Mouse (Mus musculus): ENCODE measurements at regions not wholly inside any gene's neighbourhood (a gene's known extent, or its start where the extent isn't known, plus 50 kb on each side); places are given as distances from the start of the nearest gene placed in this dataset.

GRCm38 (mm10) chr4:91051913-91052312, 348.7 kb downstream of the Elavl2 start:
- no peak for DNase-seq (ENCODE audit: low read depth, low spot score)

GRCm38 (mm10) chr4:91029462-91029861, 371.1 kb downstream of the Elavl2 start:
- peak; percentile 15 for DNase-seq (ENCODE audit: low read depth, low spot score)

DNA sequence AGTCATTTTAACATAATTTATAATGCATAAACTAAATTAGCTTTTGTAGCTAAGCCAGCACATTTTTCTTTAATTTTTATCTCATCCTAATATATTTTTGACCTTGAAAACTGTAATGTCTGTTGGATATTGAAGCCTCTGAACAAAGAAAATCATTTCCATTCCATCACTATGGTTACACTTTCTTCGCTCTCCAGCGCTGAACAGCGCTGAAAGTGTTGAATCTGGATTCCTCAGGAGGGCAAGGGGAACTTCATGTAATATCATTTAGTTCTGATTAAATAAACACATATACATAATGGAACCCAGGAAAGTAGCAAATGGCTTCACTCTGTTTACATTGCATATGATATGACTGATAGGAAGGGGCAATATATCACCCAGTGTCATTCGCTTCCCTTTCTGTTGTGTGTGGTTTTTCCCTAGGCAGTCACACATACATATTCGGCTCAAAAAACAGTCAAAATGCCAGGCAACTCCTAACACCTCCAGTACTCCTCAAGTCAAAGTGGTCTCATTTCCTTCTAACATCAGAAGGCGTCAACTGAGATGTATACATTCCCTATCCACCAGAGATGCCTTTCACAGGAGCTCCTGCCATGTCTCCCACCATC, 372.5 kb downstream of the Elavl2 start:
- no peak for DNase-seq (ENCODE audit: low read depth, low spot score)

DNA sequence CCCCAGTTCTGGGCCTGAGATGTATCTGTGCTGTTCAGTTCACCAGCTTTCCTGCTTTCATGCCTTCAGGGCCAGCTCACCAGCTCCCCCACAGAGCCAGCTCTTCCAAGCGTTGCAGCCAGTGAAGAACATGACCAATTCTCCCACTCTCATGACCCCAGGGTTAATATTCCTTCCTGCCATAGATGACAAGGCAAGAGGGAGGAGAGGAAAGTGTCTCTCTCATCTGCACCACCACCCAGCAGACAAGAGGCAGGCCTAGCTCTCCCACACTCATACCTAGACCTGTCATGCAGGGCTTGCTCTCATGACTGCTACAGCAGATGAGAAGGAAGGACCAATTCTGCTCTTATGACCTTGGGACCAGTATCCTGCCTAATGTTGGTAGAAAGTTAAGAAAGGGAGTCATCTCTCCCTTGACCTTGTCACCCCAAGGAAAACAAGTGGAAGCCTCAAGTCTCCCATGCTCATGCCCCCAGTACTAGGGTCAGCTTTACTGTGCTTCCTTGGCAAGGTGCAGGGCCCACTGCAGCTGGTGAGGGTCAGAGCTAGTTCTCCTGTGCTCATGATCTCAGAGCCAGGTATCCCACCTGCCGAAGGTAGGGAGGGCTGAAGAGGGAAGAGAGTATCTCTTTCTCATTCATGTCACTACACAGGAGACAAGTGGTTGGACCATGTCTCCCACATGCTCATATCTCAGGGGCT, 404.0 kb downstream of the Elavl2 start:
- no peak for DNase-seq (ENCODE audit: low read depth, low spot score)

GRCm38 (mm10) chr4:90964658-90965057, 435.9 kb downstream of the Elavl2 start:
- no peak for DNase-seq (ENCODE audit: low read depth, low spot score)

DNA sequence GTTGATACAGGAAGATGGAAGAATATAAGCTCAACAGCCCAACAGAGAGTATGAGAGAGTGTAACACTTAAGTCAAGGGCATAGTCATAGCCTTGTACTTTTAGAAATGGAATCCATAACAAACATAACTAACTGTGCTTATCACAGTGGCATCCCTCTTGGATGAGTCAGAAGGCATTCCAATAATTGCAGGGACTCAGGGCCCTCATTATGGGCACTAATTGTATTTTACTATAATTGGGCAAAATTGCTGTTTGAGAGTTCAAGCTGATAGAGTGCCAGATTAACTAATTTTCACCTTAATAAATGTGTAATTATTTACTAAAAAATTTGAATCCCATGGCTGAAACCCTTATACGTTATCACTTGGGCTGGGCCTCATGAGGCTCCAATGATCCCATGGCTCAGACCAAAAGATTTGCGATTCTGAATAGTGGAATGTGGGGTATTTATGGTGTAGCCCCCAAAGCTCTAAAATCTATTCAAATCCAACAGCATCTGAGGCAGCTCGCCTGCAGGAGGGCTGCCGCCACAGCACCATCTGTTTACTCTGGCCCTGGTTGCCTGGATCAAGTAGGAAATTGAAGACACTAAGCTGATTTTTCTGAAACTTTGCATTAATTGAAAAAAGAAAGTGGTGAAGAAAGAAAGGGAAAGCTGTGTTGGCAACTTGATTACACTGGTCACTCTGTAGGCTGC, 456.7 kb downstream of the Elavl2 start:
- DNase-seq (ENCODE audit: low read depth, low spot score): no peak

DNA sequence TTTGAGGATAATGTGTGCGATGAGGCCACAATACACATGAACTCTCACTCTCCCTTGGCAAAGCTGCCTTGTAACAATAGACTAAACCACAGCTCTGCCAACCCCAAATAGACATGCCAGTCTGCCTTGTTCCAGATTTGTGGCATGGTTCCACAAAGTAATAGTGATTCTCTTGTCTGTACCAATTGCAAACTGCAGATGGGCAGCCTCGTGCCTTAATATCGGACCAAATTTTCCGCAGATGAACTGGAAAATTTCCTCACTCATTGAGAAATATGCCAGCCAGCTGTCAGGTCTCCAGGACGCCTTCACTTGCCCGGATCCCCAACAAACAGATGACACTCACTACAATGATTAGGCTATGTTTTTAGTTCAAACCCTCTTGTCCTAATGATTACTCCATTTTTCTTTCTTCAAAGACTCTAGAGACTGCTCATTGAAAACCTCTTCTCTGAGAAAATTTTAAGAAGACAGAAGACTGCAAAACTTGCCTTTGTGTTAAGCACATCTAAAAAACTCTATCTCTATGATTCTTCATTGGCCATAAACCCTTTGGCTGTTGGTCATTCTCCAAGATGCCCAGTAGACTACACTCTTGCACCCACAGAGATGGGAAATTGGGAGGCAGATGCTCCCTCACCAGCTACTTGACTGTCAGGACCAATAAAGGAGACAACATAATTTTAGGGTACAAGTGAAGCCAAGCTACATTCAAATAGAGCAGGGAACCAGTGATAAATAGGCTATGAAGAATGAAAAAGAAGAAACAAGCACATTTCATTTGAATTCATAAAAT, 483.1 kb downstream of the Elavl2 start:
- peak; percentile 21 for DNase-seq (ENCODE audit: low read depth, low spot score)

DNA sequence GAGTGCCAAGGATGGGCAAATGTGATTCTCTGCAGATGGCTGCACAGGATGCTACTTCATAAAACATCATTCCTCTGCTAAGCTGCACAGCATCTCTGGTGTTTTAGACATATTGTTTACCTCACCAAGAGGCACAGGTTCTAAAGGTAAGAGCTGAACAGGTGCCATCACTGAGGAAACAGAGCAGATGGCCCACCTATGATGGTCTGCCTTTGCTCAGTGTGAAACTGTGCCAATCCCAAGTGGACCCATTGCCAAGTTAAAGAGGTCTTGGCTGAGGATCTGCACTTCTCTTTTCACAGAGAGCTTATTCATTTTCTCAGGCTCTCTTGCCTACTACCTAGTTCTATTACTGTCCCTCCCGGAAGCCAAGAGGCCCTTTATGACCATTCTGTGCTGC, 494.3 kb downstream of the Elavl2 start:
- DNase-seq (ENCODE audit: low read depth, low spot score): no peak

DNA sequence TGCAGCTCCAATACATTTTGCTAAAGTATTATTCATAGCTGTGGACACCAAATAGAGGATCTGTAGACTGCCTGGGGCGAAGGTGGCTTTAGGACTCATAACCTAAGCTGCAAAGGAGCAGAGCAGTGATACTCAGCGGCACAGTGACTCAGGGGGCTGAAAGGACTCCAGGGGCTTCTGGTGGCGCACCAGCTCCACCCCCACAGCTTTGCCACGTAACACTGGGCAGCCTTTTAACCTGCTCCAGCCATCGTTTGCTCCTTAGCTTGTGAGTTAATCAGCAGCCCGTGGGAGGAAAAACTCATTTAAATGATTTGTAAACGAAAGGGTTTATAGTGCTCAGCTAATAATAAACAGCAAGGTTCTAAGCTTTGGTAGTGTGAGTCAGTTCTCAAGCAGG, 532.4 kb downstream of the Elavl2 start:
- no peak for DNase-seq (ENCODE audit: low read depth, low spot score)

DNA sequence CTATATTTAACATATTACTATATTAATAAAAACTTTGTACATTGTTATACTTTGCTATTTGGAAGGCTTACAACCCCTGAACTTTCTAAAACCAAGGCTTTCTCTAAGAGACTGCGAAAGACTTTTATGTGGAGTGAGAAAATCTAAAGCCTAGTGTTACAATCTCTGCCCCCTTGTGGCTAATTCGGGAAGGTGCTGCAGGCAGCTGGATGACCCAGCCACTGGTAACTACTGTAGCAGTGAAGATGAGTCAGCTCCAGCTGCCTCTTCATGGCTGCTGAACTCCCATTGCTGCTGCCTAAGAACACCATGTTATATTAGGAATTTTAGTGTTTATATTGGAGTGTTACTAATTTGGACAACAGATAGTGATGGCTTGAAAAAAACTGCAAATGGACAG, 539.7 kb downstream of the Elavl2 start:
- no peak for DNase-seq (ENCODE audit: low read depth, low spot score)

DNA sequence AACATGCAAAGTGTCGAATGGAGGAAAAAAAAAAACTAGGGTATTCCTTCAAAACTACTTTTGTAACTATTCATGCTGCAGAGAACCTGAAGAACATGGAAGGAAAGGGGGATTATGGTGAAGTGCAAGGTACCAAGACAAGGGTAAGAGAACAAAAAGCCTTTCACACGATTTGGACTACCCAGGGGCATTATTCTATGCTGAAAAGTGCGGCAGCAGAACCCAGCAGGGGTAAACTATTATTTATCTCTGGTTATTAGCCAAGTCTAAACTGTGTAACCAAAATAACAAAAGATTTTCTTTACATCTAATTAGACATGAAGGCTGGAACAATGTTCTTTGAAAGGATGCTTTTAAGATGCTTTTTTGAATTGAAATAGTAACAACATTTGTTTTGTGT, 560.8 kb downstream of the Elavl2 start:
- DNase-seq (ENCODE audit: low read depth, low spot score): no peak

- no peak for DNase-seq (ENCODE audit: low read depth, low spot score)
Measured at GRCm38 (mm10) chr4:90799078-90799477, 580.5 kb downstream of the Zfp352 start.

DNA sequence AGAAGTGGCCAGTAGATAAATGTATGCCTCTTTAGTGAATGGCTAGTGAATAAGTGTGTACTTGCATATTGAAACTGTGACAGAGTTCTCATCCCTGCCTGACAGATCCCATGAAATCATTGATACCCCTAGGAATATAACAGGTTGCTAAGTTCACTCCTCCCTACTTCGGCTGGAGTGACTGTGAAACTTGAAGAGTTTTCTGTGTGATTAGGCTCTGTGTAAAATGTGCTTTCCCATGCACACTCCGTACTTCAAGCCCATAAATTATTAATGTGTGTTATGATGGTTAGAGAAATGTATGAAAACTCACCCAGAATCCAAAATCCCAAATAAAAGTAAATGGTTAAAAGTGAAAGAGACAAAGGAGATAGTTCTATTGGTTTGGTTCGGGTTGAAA, 580.0 kb downstream of the Zfp352 start:
- DNase-seq (ENCODE audit: low read depth, low spot score): no peak

GRCm38 (mm10) chr4:90797472-90797871, 578.9 kb downstream of the Zfp352 start:
- DNase-seq (ENCODE audit: low read depth, low spot score): no peak

Data from telencephalon, adult 2 months (tissue).